29 mouse cellular contexts compared by ENCODE assay signal in the genomic region with DNA sequence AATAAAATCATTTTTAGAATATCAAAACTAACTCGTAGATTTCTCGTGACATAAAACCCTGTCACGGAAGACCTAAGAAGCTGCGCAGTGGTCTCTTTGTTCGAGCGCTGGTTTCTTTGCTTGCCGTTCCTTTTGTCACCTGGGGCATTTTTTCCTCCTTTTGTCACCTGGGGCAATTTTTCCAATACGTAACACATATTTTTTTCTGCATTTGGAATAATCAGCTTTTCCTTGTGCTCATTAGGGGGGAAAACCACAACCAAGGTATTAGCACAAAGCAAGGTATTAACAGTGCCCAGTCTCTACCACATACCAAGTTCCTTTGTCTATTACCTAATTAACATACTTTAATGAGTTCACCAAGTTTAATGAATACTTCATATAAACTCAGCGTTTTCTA. TPM values are rescaled to one million over a fixed set of nuclear protein-coding genes. Genes with fewer than 3 reads are reported as not detected.
A peak's percentile ranks its signal among the peaks of the same experiment; 100 is the strongest.
DNase-seq lines count a peak whose midpoint lies in the region; ATAC-seq and TF ChIP-seq lines count a peak whose summit lies in the region.
"Had no signal": no experiment of that assay in that cellular context is flagged by ENCODE, and none has a peak within 500 bp of the region (broad histone marks: within the 10 kb centered on the region; RNA-seq: fewer than 3 reads in every experiment).

No protein-coding gene starts in this region.

- no peaks in the 10 kb centered on the region for H3K4me1 ChIP-seq in midbrain, embryonic 11.5 days (ENCODE audit: control insufficient read depth, insufficient read depth, low read length)
- no peaks in the 10 kb centered on the region for H3K4me1 ChIP-seq in midbrain, embryonic 10.5 days
- no peaks in the 10 kb centered on the region for H3K4me1 ChIP-seq in forebrain, postnatal 0 days (ENCODE audit: insufficient read depth)
- 0 out of 2 replicates have a peak, but pooled peaks cover 6% of the 10 kb centered on the region for H3K4me1 ChIP-seq in midbrain, embryonic 14.5 days (ENCODE audit: control insufficient read depth, insufficient read depth, low read length)
- H3K4me1 ChIP-seq in liver, embryonic 11.5 days (replicated peaks; ENCODE audit: control insufficient read depth, insufficient read depth, low read length) = no peaks in the 10 kb centered on the region
- H3K4me1 ChIP-seq: embryonic facial prominence, embryonic 12.5 days; heart, embryonic 12.5 days; megakaryocyte, embryonic 14.5 days; stomach, embryonic 15.5 days had no signal

- no peak for DNase-seq in midbrain, embryonic 11.5 days (ENCODE audit: low spot score, missing footprints)
- DNase-seq in midbrain, embryonic 10.5 days (ENCODE audit: low spot score) = no peak
- peak; percentile 51 for DNase-seq in forebrain, postnatal 0 days
- peak; percentile 77 for DNase-seq in midbrain, embryonic 14.5 days
- DNase-seq in liver, embryonic 11.5 days (ENCODE audit: low spot score) = no peak
- no peak for DNase-seq in frontal cortex, postnatal 25 days (ENCODE audit: low spot score in 2 of 2)
- no peak for DNase-seq in spleen, adult 18-20 months
- DNase-seq: cerebellum, adult 9-11 months; gastrocnemius, adult 2 months; heart, postnatal 14 days; kidney, adult 2 months; kidney, postnatal 10 days; liver; lung, adult 18-20 months; lung, postnatal 14 days; right cerebral cortex, postnatal 14 days; thymus, adult 18-20 months; thymus, postnatal 4 days had no signal

- no peak overlapping the region for H3K4me2 ChIP-seq in midbrain, embryonic 11.5 days
- peak overlapping the region; percentile 39 for H3K4me2 ChIP-seq in forebrain, postnatal 0 days (ENCODE audit: low read depth)
- peak overlapping the region; percentile 45 for H3K4me2 ChIP-seq in midbrain, embryonic 14.5 days (ENCODE audit: low read length)
- H3K4me2 ChIP-seq in liver, embryonic 11.5 days = no peak overlapping the region
- H3K4me2 ChIP-seq: embryonic facial prominence, embryonic 12.5 days; heart, embryonic 12.5 days; stomach, embryonic 15.5 days had no signal

- no peaks in the 10 kb centered on the region for H3K9me3 ChIP-seq in midbrain, embryonic 11.5 days (ENCODE audit: control insufficient read depth, low read length)
- no peaks in the 10 kb centered on the region for H3K9me3 ChIP-seq in midbrain, embryonic 10.5 days (replicated peaks)
- no peaks in the 10 kb centered on the region for H3K9me3 ChIP-seq in forebrain, postnatal 0 days (ENCODE audit: low read length)
- H3K9me3 ChIP-seq in midbrain, embryonic 14.5 days (ENCODE audit: control insufficient read depth, low read length) = no peaks in the 10 kb centered on the region; the same call in 1 of the 2 replicates
- H3K9me3 ChIP-seq in liver, embryonic 11.5 days (ENCODE audit: control insufficient read depth, low read length) = no peaks in the 10 kb centered on the region
- H3K9me3 ChIP-seq: embryonic facial prominence, embryonic 12.5 days; heart, embryonic 12.5 days; megakaryocyte, embryonic 14.5 days; stomach, embryonic 15.5 days had no signal

- no peak overlapping the region for H3K4me3 ChIP-seq in midbrain, embryonic 11.5 days (ENCODE audit: low read depth, low read length)
- H3K4me3 ChIP-seq in midbrain, embryonic 10.5 days = no peak overlapping the region
- peak overlapping the region; percentile 16 for H3K4me3 ChIP-seq in forebrain, postnatal 0 days (ENCODE audit: low read depth, low read length)
- 0 out of 2 replicates have a peak overlapping the region, but pooled peaks have one; percentile 9 for H3K4me3 ChIP-seq in midbrain, embryonic 14.5 days (replicated peaks; ENCODE audit: low read depth, low read length)
- no peak overlapping the region for H3K4me3 ChIP-seq in liver, embryonic 11.5 days (ENCODE audit: low read depth, low read length)
- H3K4me3 ChIP-seq: embryonic facial prominence, embryonic 12.5 days; erythroblast, embryonic 14.5 days; gastrocnemius, adult 2 months; heart, embryonic 12.5 days; megakaryocyte, embryonic 14.5 days; myocyte; stomach, embryonic 15.5 days had no signal

- 68% methylated on average over 9 of the region's 9 CpGs for WGBS in midbrain, embryonic 11.5 days
- WGBS in midbrain, embryonic 10.5 days = 77% methylated on average over 9 of the region's 9 CpGs
- WGBS in forebrain, postnatal 0 days = 19% methylated on average over 9 of the region's 9 CpGs
- WGBS in midbrain, embryonic 14.5 days = 32% methylated on average over 9 of the region's 9 CpGs
- 81% methylated on average over 9 of the region's 9 CpGs for WGBS in liver, embryonic 11.5 days

- no peaks in the 10 kb centered on the region for H3K36me3 ChIP-seq in midbrain, embryonic 11.5 days (ENCODE audit: control insufficient read depth, insufficient read depth, low read length)
- no peaks in the 10 kb centered on the region for H3K36me3 ChIP-seq in midbrain, embryonic 10.5 days
- H3K36me3 ChIP-seq in forebrain, postnatal 0 days (ENCODE audit: insufficient read depth) = no peaks in the 10 kb centered on the region
- H3K36me3 ChIP-seq in midbrain, embryonic 14.5 days (ENCODE audit: control insufficient read depth, insufficient read depth, low read length) = no peaks in the 10 kb centered on the region
- H3K36me3 ChIP-seq in liver, embryonic 11.5 days (ENCODE audit: control insufficient read depth, insufficient read depth, low read length) = no peaks in the 10 kb centered on the region
- H3K36me3 ChIP-seq: embryonic facial prominence, embryonic 12.5 days; heart, embryonic 12.5 days; stomach, embryonic 15.5 days had no signal

- peak; percentile 60 for ATAC-seq in midbrain, embryonic 11.5 days (ENCODE audit: low FRiP score)
- no peak; the same call in 1 of the 2 replicates for ATAC-seq in forebrain, postnatal 0 days
- ATAC-seq in midbrain, embryonic 14.5 days (ENCODE audit: low FRiP score, low TSS enrichment) = peak; percentile 88
- ATAC-seq in liver, embryonic 11.5 days (replicated peaks; ENCODE audit: low FRiP score) = no peak
- ATAC-seq: inflammation-experienced regulatory T-cells, adult 6 months had no signal

- no peak overlapping the region for H3K9ac ChIP-seq in midbrain, embryonic 11.5 days (ENCODE audit: low read length)
- peak overlapping the region; percentile 23 for H3K9ac ChIP-seq in forebrain, postnatal 0 days
- peak overlapping the region; percentile 31; the same call in 1 of the 2 replicates for H3K9ac ChIP-seq in midbrain, embryonic 14.5 days (replicated peaks; ENCODE audit: low read length)
- no peak overlapping the region for H3K9ac ChIP-seq in liver, embryonic 11.5 days (ENCODE audit: low read depth, low read length)
- H3K9ac ChIP-seq: embryonic facial prominence, embryonic 12.5 days; heart, embryonic 12.5 days; stomach, embryonic 15.5 days had no signal

- H3K27me3 ChIP-seq in midbrain, embryonic 11.5 days (ENCODE audit: control insufficient read depth, insufficient read depth, low read length) = no peaks in the 10 kb centered on the region
- H3K27me3 ChIP-seq in midbrain, embryonic 10.5 days (ENCODE audit: low read depth, poor library complexity, severe bottlenecking) = no peaks in the 10 kb centered on the region
- H3K27me3 ChIP-seq in forebrain, postnatal 0 days (ENCODE audit: insufficient read depth, low read length) = no peaks in the 10 kb centered on the region
- no peaks in the 10 kb centered on the region for H3K27me3 ChIP-seq in midbrain, embryonic 14.5 days (ENCODE audit: control insufficient read depth, insufficient read depth, low read length)
- no peaks in the 10 kb centered on the region for H3K27me3 ChIP-seq in liver, embryonic 11.5 days (replicated peaks; ENCODE audit: control insufficient read depth, insufficient read depth, low read length)
- H3K27me3 ChIP-seq: CH12.LX; embryonic facial prominence, embryonic 12.5 days; heart, embryonic 12.5 days; megakaryocyte, embryonic 14.5 days; stomach, embryonic 15.5 days had no signal

- no peak overlapping the region for H3K27ac ChIP-seq in midbrain, embryonic 11.5 days (ENCODE audit: low read depth, low read length)
- no peak overlapping the region for H3K27ac ChIP-seq in midbrain, embryonic 10.5 days (replicated peaks)
- H3K27ac ChIP-seq in forebrain, postnatal 0 days (ENCODE audit: low read depth, low read length) = no peak overlapping the region
- peak overlapping the region; percentile 60; the same call in 1 of the 2 replicates for H3K27ac ChIP-seq in midbrain, embryonic 14.5 days (replicated peaks; ENCODE audit: low read depth, low read length)
- no peak overlapping the region for H3K27ac ChIP-seq in liver, embryonic 11.5 days (ENCODE audit: low read depth, low read length)
- H3K27ac ChIP-seq: embryonic facial prominence, embryonic 12.5 days; gastrocnemius, adult 2 months; stomach, embryonic 15.5 days had no signal

- no peak for TF ChIP-seq CTCF in forebrain, postnatal 0 days (IDR thresholded peaks at IDR 0.05; ENCODE audit: low read depth)

RNA-seq across cellular contexts. Expression of gene Slc4a10, which starts 42.9 kb away (rescaled TPM):
- 0.63 and 0.65 TPM in 2 replicates for polyA plus RNA-seq in midbrain, embryonic 11.5 days (2014; fragmentation: Nextera tagmentation; extraction: Ambion mirVana)
- 0.11 TPM in 1 of 2 replicates, not detected in the other for polyA plus RNA-seq in midbrain, embryonic 10.5 days (2016; fragmentation: Nextera tagmentation; extraction: Ambion mirVana)
- 42.2 and 55.5 TPM in 2 replicates for total RNA-seq in forebrain, postnatal 0 days (2014; rRNA removed)
- polyA plus RNA-seq in forebrain, postnatal 0 days (2015; fragmentation: Nextera tagmentation; extraction: Ambion mirVana) = 11.2 and 16.4 TPM in 2 replicates
- 20.1 and 22.1 TPM in 2 replicates for polyA plus RNA-seq in midbrain, embryonic 14.5 days (2014; fragmentation: Nextera tagmentation; extraction: Ambion mirVana)
- polyA plus RNA-seq in liver, embryonic 11.5 days (2014; fragmentation: Nextera tagmentation; extraction: Ambion mirVana) = 0.10 and 0.14 TPM in 2 replicates
- total RNA-seq: CH12.LX; granulocyte monocyte progenitor cell, adult 5-6 weeks; heart, postnatal 14 days; MEL had no signal
- polyA plus RNA-seq: erythroblast, embryonic 14.5 days; myocyte; spleen, adult 2 months had no signal

Comparison
In these comparisons a context has a peak if more than half of its experiments do, and no peak if none do; other contexts are left out.
1. DNase-seq: peak in forebrain, postnatal 0 days (single experiment) and midbrain, embryonic 14.5 days (single experiment); none in midbrain, embryonic 11.5 days (single experiment), midbrain, embryonic 10.5 days (single experiment), liver, embryonic 11.5 days (single experiment), frontal cortex, postnatal 25 days (0 of 2) and spleen, adult 18-20 months (0 of 2).
2. H3K4me2 ChIP-seq: peak in forebrain, postnatal 0 days (single experiment) and midbrain, embryonic 14.5 days (single experiment); none in midbrain, embryonic 11.5 days (single experiment) and liver, embryonic 11.5 days (single experiment).
3. H3K4me3 ChIP-seq: peak in forebrain, postnatal 0 days (single experiment) and midbrain, embryonic 14.5 days (single experiment); none in midbrain, embryonic 11.5 days (single experiment), midbrain, embryonic 10.5 days (single experiment) and liver, embryonic 11.5 days (single experiment).
4. H3K9ac ChIP-seq: peak in forebrain, postnatal 0 days (single experiment) and midbrain, embryonic 14.5 days (single experiment); none in midbrain, embryonic 11.5 days (single experiment) and liver, embryonic 11.5 days (single experiment).
5. ATAC-seq: peak in midbrain, embryonic 11.5 days (single experiment) and midbrain, embryonic 14.5 days (single experiment); none in forebrain, postnatal 0 days (single experiment) and liver, embryonic 11.5 days (single experiment).